In genomic region chr10:28843755-28844717, GRCm38 (mm10) we compare ENCODE assay signal across 8 mouse cellular contexts.
DNase-seq lines count a peak whose midpoint lies in the region; ATAC-seq and TF ChIP-seq lines count a peak whose summit lies in the region.

No protein-coding gene starts in this region.

- no peaks in the 10 kb centered on the region for H3K4me1 ChIP-seq in liver, embryonic 12.5 days
- H3K4me1 ChIP-seq in forebrain, embryonic 11.5 days (replicated peaks; ENCODE audit: control insufficient read depth, insufficient read depth, low read length), result no peaks in the 10 kb centered on the region
- H3K4me1 ChIP-seq in midbrain, embryonic 13.5 days (replicated peaks), result peaks cover 3% of the 10 kb centered on the region; the same call in 1 of the 2 replicates
- H3K4me1 ChIP-seq in stomach, embryonic 15.5 days, result no peaks in the 10 kb centered on the region

- no peaks in the 10 kb centered on the region for H3K27me3 ChIP-seq in liver, embryonic 12.5 days (replicated peaks)
- no peaks in the 10 kb centered on the region for H3K27me3 ChIP-seq in forebrain, embryonic 11.5 days (ENCODE audit: control insufficient read depth, insufficient read depth, low read length)
- no peaks in the 10 kb centered on the region for H3K27me3 ChIP-seq in midbrain, embryonic 13.5 days
- no peaks in the 10 kb centered on the region for H3K27me3 ChIP-seq in stomach, embryonic 15.5 days (replicated peaks)

- H3K9me3 ChIP-seq in liver, embryonic 12.5 days (replicated peaks), result no peaks in the 10 kb centered on the region
- no peaks in the 10 kb centered on the region for H3K9me3 ChIP-seq in forebrain, embryonic 11.5 days (ENCODE audit: control insufficient read depth, low read length)
- no peaks in the 10 kb centered on the region for H3K9me3 ChIP-seq in midbrain, embryonic 13.5 days
- H3K9me3 ChIP-seq in stomach, embryonic 15.5 days, result no peaks in the 10 kb centered on the region

- no peak overlapping the region for H3K4me2 ChIP-seq in liver, embryonic 12.5 days
- no peak overlapping the region for H3K4me2 ChIP-seq in forebrain, embryonic 11.5 days (ENCODE audit: low read depth, low read length, severe bottlenecking)
- H3K4me2 ChIP-seq in midbrain, embryonic 13.5 days (replicated peaks), result no peak overlapping the region
- H3K4me2 ChIP-seq in stomach, embryonic 15.5 days, result no peak overlapping the region

- no peak overlapping the region for H3K4me3 ChIP-seq in liver, embryonic 12.5 days
- no peak overlapping the region for H3K4me3 ChIP-seq in forebrain, embryonic 11.5 days (ENCODE audit: low read depth, low read length)
- no peak overlapping the region for H3K4me3 ChIP-seq in left cerebral cortex, adult 2 months
- no peak overlapping the region for H3K4me3 ChIP-seq in midbrain, embryonic 13.5 days (replicated peaks)
- no peak overlapping the region for H3K4me3 ChIP-seq in stomach, embryonic 15.5 days (replicated peaks)

- H3K27ac ChIP-seq in liver, embryonic 12.5 days, result no peak overlapping the region
- no peak overlapping the region for H3K27ac ChIP-seq in forebrain, embryonic 11.5 days (ENCODE audit: low read depth, low read length)
- H3K27ac ChIP-seq in left cerebral cortex, adult 2 months, result 0 out of 2 replicates have a peak overlapping the region, but pooled peaks have one; percentile 9
- no peak overlapping the region for H3K27ac ChIP-seq in midbrain, embryonic 13.5 days
- H3K27ac ChIP-seq in stomach, embryonic 15.5 days, result no peak overlapping the region

- intact Hi-C loops in left cerebral cortex, adult 2 months (cut with DNase I), result loop anchor here (2.0 to 10.0 kb wide), 4 partner anchors 107 to 1079 kb away; no protein-coding TSS in a partner anchor

- no peaks in the 10 kb centered on the region for H3K36me3 ChIP-seq in liver, embryonic 12.5 days
- no peaks in the 10 kb centered on the region for H3K36me3 ChIP-seq in forebrain, embryonic 11.5 days (ENCODE audit: control insufficient read depth, insufficient read depth, low read length)
- H3K36me3 ChIP-seq in midbrain, embryonic 13.5 days, result no peaks in the 10 kb centered on the region
- H3K36me3 ChIP-seq in stomach, embryonic 15.5 days, result no peaks in the 10 kb centered on the region

- TF ChIP-seq CTCF in left cerebral cortex, adult 2 months (IDR thresholded peaks at IDR 0.05), result peak; percentile 85

- WGBS in liver, embryonic 12.5 days (ENCODE audit: insufficient replicate concordance), result 24% methylated on average over 7 of the region's 7 CpGs
- WGBS in forebrain, embryonic 11.5 days, result 30% methylated on average over 7 of the region's 7 CpGs
- WGBS in midbrain, embryonic 13.5 days, result 30% methylated on average over 7 of the region's 7 CpGs
- WGBS in stomach, embryonic 15.5 days, result 27% methylated on average over 7 of the region's 7 CpGs

- H3K9ac ChIP-seq in liver, embryonic 12.5 days, result no peak overlapping the region
- H3K9ac ChIP-seq in forebrain, embryonic 11.5 days (ENCODE audit: low read length), result no peak overlapping the region
- H3K9ac ChIP-seq in midbrain, embryonic 13.5 days (replicated peaks), result no peak overlapping the region
- no peak overlapping the region for H3K9ac ChIP-seq in stomach, embryonic 15.5 days

- peak; percentile 30 for DNase-seq in liver
- DNase-seq in c-Kit-positive CD71-negative TER-119-negative erythroid progenitor cells, embryonic 14.5 days (ENCODE audit: low read depth), result peak; percentile 28
- DNase-seq in forebrain, embryonic 11.5 days (ENCODE audit: low spot score), result peak; percentile 73
- DNase-seq in induced T-regulatory cell, adult 2 months (ENCODE audit: low read depth), result peak; percentile 80
- DNase-seq in left cerebral cortex, adult 2 months (ENCODE audit: extremely low spot score in 1 of 2, low spot score in 2 of 2), result peak; percentile 45 to 58

- no peak for ATAC-seq in liver, embryonic 12.5 days
- ATAC-seq in forebrain, embryonic 11.5 days (replicated peaks; ENCODE audit: low FRiP score), result peak; percentile 80
- peak; percentile 71 for ATAC-seq in midbrain, embryonic 13.5 days
- peak; percentile 7; the same call in 1 of the 2 replicates for ATAC-seq in stomach, embryonic 15.5 days (ENCODE audit: insufficient read depth, low FRiP score, low read depth)

Comparison
In these comparisons a context has a peak if more than half of its experiments do, and no peak if none do; other contexts are left out.
1. DNase-seq: peak in every context shown above with its lines; median percentile 80 in induced T-regulatory cell, adult 2 months; 73 in forebrain, embryonic 11.5 days; 52 in left cerebral cortex, adult 2 months; 30 in liver; 28 in c-Kit-positive CD71-negative TER-119-negative erythroid progenitor cells, embryonic 14.5 days.